Mouse (Mus musculus) megakaryocyte, embryonic 14.5 days (primary cell): Measurements from ENCODE around the gene B3galt4. TPM values are rescaled to one million over a fixed set of nuclear protein-coding genes. Genes with fewer than 3 reads are reported as not detected.

Experiments used
- H3K27me3 ChIP-seq: replicated peaks from 2 replicates; pipeline ENCODE3; 2012; ENCODE audit warnings: inconsistent platforms
- H3K36me3 ChIP-seq: replicated peaks from 2 replicates; pipeline ENCODE3; 2012; ENCODE audit warnings: low read length, inconsistent platforms, mixed read lengths
- H3K4me1 ChIP-seq: 2 replicates; pipeline ENCODE4 v1.6.1; 2012; ENCODE audit warnings: inconsistent platforms
- H3K4me3 ChIP-seq: replicated peaks from 2 replicates; pipeline ENCODE3; 2012; ENCODE audit warnings: moderate library complexity, mild to moderate bottlenecking, inconsistent platforms
- H3K9me3 ChIP-seq: 2 replicates; pipeline ENCODE4 v1.6.1; 2012; ENCODE audit warnings: inconsistent platforms
- FLI1 ChIP-seq: IDR thresholded peaks from 2 replicates; pipeline ENCODE4 v1.6.1; 2012; ENCODE audit warnings: low read length, inconsistent platforms, mixed read lengths
- GATA1 ChIP-seq: IDR thresholded peaks from 3 replicates; pipeline ENCODE4 v1.6.1; 2012; ENCODE audit warnings: mixed read lengths, low read length, inconsistent platforms, borderline replicate concordance
- polyA plus RNA-seq: library from polyadenylated mRNA; stranded (reverse); fragments of >175 nt; gene quantifications from 2 replicates; pipeline ENCODE4 v1.2.3, GENCODE M21; 2012; ENCODE audit warnings: low replicate concordance; ENCODE audit not compliant: insufficient read depth

Gene B3galt4
- polyA plus RNA-seq, 1 experiment, result 15.5 TPM

DNA sequence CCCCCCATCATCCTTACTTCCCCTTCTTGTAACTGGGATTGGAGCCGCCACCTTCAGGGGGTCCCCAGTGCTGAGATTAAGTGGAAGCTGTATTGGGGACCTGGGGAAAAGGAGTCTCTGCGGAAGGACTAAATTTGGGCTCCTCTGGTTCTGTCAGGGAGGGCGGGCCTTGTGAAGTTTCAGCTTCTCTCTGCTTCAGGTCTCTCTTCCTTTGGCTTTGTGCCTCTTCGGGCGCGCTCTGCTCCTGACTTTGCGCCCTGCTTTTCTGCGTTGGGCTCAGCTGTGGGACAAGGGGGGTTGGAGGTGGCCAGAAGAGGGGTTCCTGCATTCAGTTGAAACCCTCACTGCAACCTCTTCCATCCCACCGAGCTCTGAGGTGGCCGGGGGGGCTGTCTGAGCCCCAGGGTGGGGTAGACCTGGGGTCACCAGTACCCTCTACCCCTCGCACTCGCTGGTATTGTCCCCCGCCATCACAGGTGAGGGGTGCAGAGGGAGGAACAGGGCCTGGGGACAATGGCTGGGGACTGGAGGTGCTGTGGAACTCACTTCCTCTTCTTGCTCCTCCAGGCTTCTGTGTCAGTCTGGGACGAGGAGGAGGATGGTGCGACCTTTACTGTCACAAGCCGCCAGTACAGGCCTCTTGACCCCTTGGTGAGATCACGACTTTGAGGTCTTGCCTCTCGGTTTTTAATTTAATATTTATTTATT lies 20.0 kb downstream of the B3galt4 start:
- Histone ChIP-seq H3K9me3 (no peaks in the 10 kb centered on the region), H3K4me3 (peak overlapping the region; percentile 100), H3K27me3 (no peaks in the 10 kb centered on the region), H3K36me3 (peaks cover 75% of the 10 kb centered on the region), H3K4me1 (peaks cover 54% of the 10 kb centered on the region)
- TF ChIP-seq GATA1, result no peak
- no peak for TF ChIP-seq FLI1

DNA sequence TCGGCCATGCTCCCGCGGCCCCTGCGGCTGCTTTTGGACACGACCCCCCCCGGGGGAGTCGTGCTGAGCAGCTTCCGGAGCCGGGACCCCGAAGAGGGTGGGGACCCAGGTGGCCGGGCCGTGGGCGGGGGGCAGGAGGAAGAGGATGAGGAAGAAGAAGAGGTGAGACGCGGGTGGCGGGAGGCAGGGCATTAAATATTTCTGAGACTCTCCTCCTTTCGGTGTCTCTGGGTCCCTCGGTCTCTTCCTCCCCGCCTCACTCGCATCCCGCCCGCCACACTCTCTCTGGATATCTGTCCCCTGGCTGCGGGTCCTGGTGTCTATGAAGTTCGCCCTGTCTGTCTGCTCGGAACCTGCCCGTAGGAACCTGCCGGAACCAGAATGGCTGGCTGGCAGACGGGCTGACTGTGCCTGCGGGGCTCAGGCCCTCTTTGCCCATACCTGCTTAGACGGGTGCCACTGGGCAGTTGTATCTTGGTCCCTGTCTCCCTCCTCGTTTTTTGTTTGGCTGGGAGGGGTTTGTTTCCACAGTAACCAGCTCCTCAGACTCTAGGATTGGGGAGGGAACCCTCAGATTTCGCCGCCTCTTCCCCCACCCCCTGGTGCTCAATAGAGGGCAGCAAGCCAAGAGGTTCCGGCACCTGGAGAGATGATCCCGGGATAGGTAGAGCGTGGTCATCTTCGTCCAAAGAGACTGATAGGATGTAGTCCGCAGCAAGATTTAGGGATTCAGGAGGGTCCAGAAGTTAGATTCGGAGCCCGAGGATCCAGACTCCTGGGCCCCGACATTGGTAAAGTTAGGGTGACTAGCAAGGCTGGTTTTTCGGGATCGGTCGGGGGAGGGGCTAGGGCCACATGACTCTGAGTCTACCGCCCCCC lies 20.8 kb downstream of the B3galt4 start:
- peaks cover 57% of the 10 kb centered on the region for H3K4me1 ChIP-seq
- peaks cover 76% of the 10 kb centered on the region for H3K36me3 ChIP-seq
- no peaks in the 10 kb centered on the region for H3K27me3 ChIP-seq
- TF ChIP-seq FLI1, result no peak
- TF ChIP-seq GATA1, result no peak
- no peaks in the 10 kb centered on the region for H3K9me3 ChIP-seq
- H3K4me3 ChIP-seq, result peak overlapping the region; percentile 100

DNA sequence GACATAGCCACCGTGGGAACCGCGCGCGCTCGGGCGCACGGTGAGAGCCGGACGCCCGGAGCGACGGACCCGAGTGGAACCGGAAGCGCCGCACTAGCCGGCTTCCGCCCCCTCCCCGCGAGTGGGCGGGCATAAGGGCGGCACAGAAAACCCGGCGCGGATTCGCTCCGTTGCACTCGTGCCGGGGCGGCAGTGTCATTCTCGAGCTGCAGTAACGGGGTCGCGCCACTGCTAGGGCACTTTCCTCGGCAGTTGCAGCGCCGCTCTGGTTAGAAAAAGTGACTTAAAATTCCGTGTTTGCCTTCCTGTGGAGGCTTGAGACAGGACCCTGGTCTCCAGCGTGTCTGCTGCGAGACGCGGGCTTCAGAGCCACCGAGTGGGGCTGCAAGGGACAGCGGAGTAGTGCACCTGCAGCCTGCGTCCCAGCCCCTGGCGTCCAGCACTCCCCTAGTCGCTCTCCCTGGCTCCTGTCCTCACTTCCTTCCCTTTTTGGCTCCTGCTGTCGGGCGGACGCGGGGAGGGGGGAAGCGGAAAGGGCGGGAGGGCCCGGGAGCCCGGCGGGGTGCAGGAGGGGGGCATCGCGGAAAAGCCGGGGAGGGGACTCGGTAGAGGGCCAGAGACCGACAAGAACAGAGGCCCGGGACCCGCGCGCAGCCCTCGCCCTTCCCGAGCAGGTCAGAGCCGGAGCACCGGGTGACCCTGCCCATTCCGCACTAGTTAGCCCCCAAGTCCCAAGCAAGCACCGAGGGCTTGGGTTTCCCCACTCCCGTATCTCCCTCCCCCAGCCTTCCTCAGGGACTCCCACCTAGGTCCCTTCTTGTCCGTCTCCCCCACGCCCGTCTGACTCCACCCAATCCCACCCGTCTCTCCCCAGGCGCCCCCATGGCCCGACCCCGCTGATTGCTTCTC lies 21.7 kb downstream of the B3galt4 start, which contains the start of gene Rgl2:
TSS of gene Rgl2 (plus strand) at position 173 of the 909 bp plus-strand sequence.
- peak within 1 kb of the TSS; percentile 100 for H3K4me3 ChIP-seq
- peaks cover 57% of the 10 kb centered on the region for H3K4me1 ChIP-seq
- no peak; the same call in 1 of the 2 replicates for TF ChIP-seq FLI1
- TF ChIP-seq GATA1, result no peak
- H3K27me3 ChIP-seq, result no peaks in the 10 kb centered on the region
- H3K36me3 ChIP-seq, result peaks cover 75% of the 10 kb centered on the region
- no peaks in the 10 kb centered on the region for H3K9me3 ChIP-seq

DNA sequence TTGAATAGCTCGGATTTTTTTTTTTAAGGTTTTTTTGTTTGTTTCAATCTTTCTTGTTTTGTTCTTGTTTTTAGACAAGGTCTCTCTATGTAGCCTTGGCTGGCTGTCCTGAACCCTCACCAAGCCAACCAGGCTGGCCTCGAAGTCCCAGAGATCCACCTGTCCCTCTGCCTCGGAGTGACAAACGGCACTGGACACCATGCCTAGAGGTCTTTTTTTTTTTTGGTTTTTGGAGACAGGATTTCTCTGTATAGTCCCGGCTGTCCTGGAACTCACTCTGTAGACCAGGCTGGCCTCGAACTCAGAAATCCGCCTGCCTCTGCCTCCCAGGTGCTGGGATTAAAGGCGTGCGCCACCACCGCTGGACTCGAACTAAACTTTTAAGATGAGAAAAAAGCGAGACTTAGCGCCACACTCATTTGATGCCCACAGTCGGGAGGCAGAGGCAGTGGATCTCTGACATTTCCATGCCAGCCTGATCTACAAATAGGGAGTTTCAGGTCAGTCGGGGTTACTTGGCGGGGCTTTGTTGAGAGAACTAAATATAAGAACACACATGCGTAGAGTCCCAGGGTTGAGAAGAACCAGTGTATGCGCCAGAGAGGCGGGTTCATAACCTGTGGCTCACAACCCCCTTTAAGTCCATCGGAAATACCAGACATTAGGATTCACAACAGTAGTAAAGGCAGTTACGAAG lies 22.9 kb downstream of the B3galt4 start:
- H3K27me3 ChIP-seq, result no peaks in the 10 kb centered on the region
- no peaks in the 10 kb centered on the region for H3K9me3 ChIP-seq
- peak overlapping the region; percentile 100 for H3K4me3 ChIP-seq
- H3K36me3 ChIP-seq, result peaks cover 76% of the 10 kb centered on the region
- peaks cover 60% of the 10 kb centered on the region for H3K4me1 ChIP-seq
- TF ChIP-seq GATA1 (no peak), FLI1 (no peak)

DNA sequence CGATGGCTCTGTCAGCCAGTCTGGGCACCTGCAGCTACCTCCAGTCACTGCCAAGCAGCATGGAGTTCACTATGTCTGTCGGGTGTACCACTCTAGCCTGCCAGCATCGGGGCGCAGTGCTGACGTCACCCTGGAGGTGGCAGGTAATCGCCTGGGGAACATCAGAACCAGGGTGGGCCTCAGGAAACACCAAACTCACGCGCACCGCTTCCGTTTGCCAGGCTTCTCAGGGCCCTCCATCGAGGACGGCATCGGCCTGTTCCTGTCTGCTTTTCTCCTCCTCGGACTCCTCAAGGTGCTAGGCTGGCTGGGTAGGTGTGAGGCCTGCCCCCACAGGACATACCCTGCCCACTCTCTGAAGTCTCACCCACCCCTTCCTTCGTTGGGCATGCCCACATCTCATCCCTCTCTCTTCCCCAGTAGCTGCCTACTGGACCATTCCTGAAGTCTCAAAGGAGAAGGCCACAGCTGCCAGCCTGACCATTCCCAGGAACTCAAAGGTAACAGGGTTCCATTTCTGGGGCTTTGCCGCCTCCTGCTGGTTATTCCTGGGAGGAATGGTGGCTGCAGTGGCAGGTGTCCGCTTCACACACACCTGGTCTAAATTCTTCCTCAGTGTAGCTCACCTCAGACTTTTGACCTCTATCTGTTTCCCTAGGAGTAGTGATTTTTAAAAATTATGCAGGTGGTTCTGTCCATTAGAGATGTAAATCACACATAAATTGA lies 24.9 kb downstream of the B3galt4 start:
- Histone ChIP-seq H3K36me3 (peaks cover 72% of the 10 kb centered on the region), H3K4me1 (peaks cover 64% of the 10 kb centered on the region), H3K9me3 (no peaks in the 10 kb centered on the region), H3K27me3 (no peaks in the 10 kb centered on the region), H3K4me3 (no peak overlapping the region)
- TF ChIP-seq GATA1 (no peak), FLI1 (no peak)

DNA sequence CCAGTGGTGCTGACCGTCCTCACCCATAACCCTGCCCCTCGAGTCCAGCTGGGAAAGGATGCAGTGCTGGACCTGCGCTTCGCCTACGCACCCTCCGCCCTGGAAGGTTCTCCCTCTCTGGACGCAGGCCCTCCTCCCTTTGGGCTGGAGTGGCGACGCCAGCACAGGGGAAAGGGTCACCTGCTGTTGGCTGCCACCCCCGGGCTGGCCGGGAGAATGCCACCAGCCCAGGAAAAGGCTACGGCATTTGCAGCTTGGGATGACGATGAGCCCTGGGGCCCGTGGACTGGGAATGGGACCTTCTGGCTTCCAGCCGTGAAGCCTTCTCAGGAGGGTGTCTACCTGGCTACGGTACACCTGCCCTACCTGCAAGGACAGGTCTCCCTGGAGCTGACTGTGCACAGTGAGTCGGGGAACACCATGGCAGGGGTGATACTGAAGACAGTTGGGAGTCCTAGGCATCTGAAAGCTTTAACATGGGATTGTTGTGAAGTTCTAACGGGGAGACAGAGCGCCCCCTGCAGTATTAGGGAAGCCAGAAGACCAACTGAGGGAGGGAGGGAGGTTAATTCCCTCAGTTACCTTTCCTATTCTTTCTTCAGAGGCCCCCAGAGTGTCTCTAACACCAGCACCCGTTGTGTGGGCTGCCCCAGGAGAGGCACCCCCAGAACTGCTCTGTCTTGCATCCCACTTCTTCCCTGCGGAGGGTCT lies 25.7 kb downstream of the B3galt4 start:
- Histone ChIP-seq H3K36me3 (peaks cover 76% of the 10 kb centered on the region), H3K4me3 (no peak overlapping the region), H3K27me3 (no peaks in the 10 kb centered on the region), H3K4me1 (peaks cover 63% of the 10 kb centered on the region), H3K9me3 (no peaks in the 10 kb centered on the region)
- TF ChIP-seq GATA1, result no peak
- TF ChIP-seq FLI1, result no peak

DNA sequence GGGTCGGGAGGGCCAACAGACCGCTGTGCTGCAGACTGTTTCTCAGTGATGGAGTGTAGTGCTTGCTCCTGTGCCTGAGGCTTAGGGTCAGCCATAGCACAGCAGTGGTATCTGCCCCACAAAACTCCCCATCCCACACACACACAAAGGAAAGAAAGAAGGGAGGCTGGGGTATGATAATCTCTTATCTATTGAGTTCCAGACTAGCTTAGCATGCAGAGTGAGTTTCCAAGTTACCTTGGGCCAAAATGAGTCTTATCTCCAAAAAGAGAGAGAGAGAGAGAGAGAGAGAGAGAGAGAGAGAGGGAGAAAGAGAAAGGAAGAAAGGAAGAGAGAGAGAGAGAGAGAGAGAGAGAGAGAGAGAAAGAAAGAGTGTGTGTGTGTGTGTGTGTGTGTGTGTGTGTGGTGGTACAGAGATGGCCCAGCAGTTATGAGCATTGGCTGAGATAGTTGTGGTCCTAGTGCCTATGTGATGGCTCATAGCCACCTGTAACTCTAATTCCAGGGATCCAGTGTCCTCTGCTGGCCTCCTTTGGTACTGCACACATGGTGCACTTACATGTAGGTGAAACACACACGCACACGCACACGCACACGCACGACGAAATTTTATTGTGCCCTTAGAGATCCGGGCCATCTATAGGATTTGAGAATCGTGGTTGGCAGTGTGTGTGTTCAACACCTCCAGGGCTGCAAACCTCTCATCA lies 26.6 kb downstream of the B3galt4 start:
- Histone ChIP-seq H3K4me1 (peaks cover 60% of the 10 kb centered on the region), H3K4me3 (no peak overlapping the region), H3K27me3 (no peaks in the 10 kb centered on the region), H3K9me3 (no peaks in the 10 kb centered on the region), H3K36me3 (peaks cover 76% of the 10 kb centered on the region)
- TF ChIP-seq FLI1 (no peak), GATA1 (no peak)

DNA sequence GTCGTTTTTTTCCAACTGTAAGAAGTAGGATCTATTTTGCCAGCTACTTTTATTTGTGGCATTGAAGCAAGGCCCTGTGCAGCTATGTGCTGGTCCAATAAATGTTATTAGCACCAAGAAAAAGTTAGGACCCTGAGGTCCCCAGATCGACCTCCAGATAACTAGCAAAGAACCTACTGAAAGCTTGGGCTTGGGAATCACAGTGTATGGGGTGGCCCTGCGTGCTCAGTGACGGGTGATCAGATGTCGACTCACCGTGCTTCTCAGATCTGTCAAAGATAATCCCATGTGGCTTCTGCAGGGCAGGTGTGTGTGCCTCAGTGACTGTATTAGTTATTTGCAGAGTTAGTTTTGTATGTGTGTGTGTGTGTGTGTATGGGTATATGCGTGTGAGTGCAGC lies 29.9 kb downstream of the B3galt4 start:
- TF ChIP-seq FLI1, result no peak
- no peak for TF ChIP-seq GATA1
- 0 out of 2 replicates have a peak, but pooled peaks cover 5% of the 10 kb centered on the region for H3K9me3 ChIP-seq
- H3K27me3 ChIP-seq, result no peaks in the 10 kb centered on the region
- H3K4me3 ChIP-seq, result peak overlapping the region; percentile 93
- peaks cover 73% of the 10 kb centered on the region for H3K36me3 ChIP-seq
- H3K4me1 ChIP-seq, result peaks cover 70% of the 10 kb centered on the region
